Comparison of ENCODE assay signal across 33 mouse cellular contexts in genomic region chr7:6389449-6389848, GRCm38 (mm10). TPM values are rescaled to one million over a fixed set of nuclear protein-coding genes. Genes with fewer than 3 reads are reported as not detected.
DNase-seq lines count a peak whose midpoint lies in the region; ATAC-seq and TF ChIP-seq lines count a peak whose summit lies in the region.
"Had no signal": no experiment of that assay in that cellular context is flagged by ENCODE, and none has a peak within 500 bp of the region (broad histone marks: within the 10 kb centered on the region; RNA-seq: fewer than 3 reads in every experiment).

No protein-coding gene starts in this region.

- no peak for TF ChIP-seq EP300 in lung, postnatal 0 days (IDR thresholded peaks at IDR 0.05)

- H3K36me3 ChIP-seq in intestine, postnatal 0 days (ENCODE audit: control insufficient read depth, insufficient read depth) = peaks cover 23% of the 10 kb centered on the region
- H3K36me3 ChIP-seq in intestine, embryonic 16.5 days (ENCODE audit: control insufficient read depth, insufficient read depth, low read length) = peaks cover 10% of the 10 kb centered on the region; the same call in 1 of the 2 replicates
- H3K36me3 ChIP-seq in lung, postnatal 0 days (ENCODE audit: insufficient read depth, low read length) = peaks cover 5% of the 10 kb centered on the region; the same call in 1 of the 2 replicates

- H3K27me3 ChIP-seq in intestine, postnatal 0 days (replicated peaks; ENCODE audit: control insufficient read depth, insufficient read depth, low read length) = no peaks in the 10 kb centered on the region
- no peaks in the 10 kb centered on the region for H3K27me3 ChIP-seq in intestine, embryonic 16.5 days (replicated peaks; ENCODE audit: control insufficient read depth, insufficient read depth, low read length)
- no peaks in the 10 kb centered on the region for H3K27me3 ChIP-seq in lung, postnatal 0 days (replicated peaks; ENCODE audit: insufficient read depth, low read length)
- H3K27me3 ChIP-seq: embryonic facial prominence, embryonic 13.5 days; heart, embryonic 15.5 days; intestine, embryonic 15.5 days; limb, embryonic 13.5 days; liver, embryonic 13.5 days; megakaryocyte, embryonic 14.5 days; midbrain, embryonic 12.5 days; neural tube, embryonic 12.5 days had no signal

- no peak overlapping the region for H3K9ac ChIP-seq in intestine, postnatal 0 days (ENCODE audit: low read depth, low read length)
- no peak overlapping the region for H3K9ac ChIP-seq in intestine, embryonic 16.5 days (ENCODE audit: low read depth, low read length)
- H3K9ac ChIP-seq in lung, postnatal 0 days (replicated peaks; ENCODE audit: low read depth) = no peak overlapping the region
- H3K9ac ChIP-seq: embryonic facial prominence, embryonic 13.5 days; heart, embryonic 15.5 days; intestine, embryonic 15.5 days; limb, embryonic 13.5 days; liver, embryonic 13.5 days; lung, embryonic 14.5 days; midbrain, embryonic 12.5 days; neural tube, embryonic 12.5 days had no signal

- TF ChIP-seq CTCF in intestine, postnatal 0 days (IDR thresholded peaks at IDR 0.05; ENCODE audit: low read depth) = peak; percentile 24; the same call in 1 of the 2 replicates
- TF ChIP-seq CTCF in lung, postnatal 0 days (IDR thresholded peaks at IDR 0.05) = peak; percentile 19; the same call in 1 of the 2 replicates

- no peak overlapping the region for H3K27ac ChIP-seq in intestine, postnatal 0 days (ENCODE audit: low read depth, low read length)
- H3K27ac ChIP-seq in intestine, embryonic 16.5 days (ENCODE audit: low read length) = no peak overlapping the region
- no peak overlapping the region for H3K27ac ChIP-seq in lung, postnatal 0 days (ENCODE audit: low read length)
- H3K27ac ChIP-seq: embryonic facial prominence, embryonic 13.5 days; forebrain, embryonic 10.5 days; heart, embryonic 15.5 days; intestine, embryonic 15.5 days; limb, embryonic 13.5 days; liver, embryonic 13.5 days; midbrain, embryonic 12.5 days; neural tube, embryonic 12.5 days had no signal

- no peak for ATAC-seq in intestine, postnatal 0 days
- ATAC-seq in intestine, embryonic 16.5 days = no peak
- ATAC-seq in lung, postnatal 0 days = no peak
- ATAC-seq: forebrain, embryonic 16.5 days; hindbrain, embryonic 16.5 days; intestine, embryonic 15.5 days had no signal

- H3K4me2 ChIP-seq in intestine, postnatal 0 days (replicated peaks; ENCODE audit: low read depth) = no peak overlapping the region
- H3K4me2 ChIP-seq in intestine, embryonic 16.5 days (ENCODE audit: low read depth, low read length) = no peak overlapping the region
- no peak overlapping the region for H3K4me2 ChIP-seq in lung, postnatal 0 days (replicated peaks; ENCODE audit: low read depth, low read length)
- H3K4me2 ChIP-seq: embryonic facial prominence, embryonic 13.5 days; heart, embryonic 15.5 days; intestine, embryonic 15.5 days; limb, embryonic 13.5 days; liver, embryonic 13.5 days; lung, embryonic 14.5 days; midbrain, embryonic 12.5 days; neural tube, embryonic 12.5 days had no signal

- no peaks in the 10 kb centered on the region for H3K9me3 ChIP-seq in intestine, postnatal 0 days (ENCODE audit: control insufficient read depth)
- no peaks in the 10 kb centered on the region for H3K9me3 ChIP-seq in intestine, embryonic 16.5 days (ENCODE audit: control insufficient read depth, low read length)
- no peaks in the 10 kb centered on the region for H3K9me3 ChIP-seq in lung, postnatal 0 days (ENCODE audit: low read length)
- H3K9me3 ChIP-seq: embryonic facial prominence, embryonic 13.5 days; heart, embryonic 15.5 days; intestine, embryonic 15.5 days; limb, embryonic 13.5 days; liver, embryonic 13.5 days; midbrain, embryonic 12.5 days; neural tube, embryonic 12.5 days had no signal

- no peak overlapping the region for H3K4me3 ChIP-seq in intestine, postnatal 0 days (ENCODE audit: low read depth, low read length)
- no peak overlapping the region for H3K4me3 ChIP-seq in intestine, embryonic 16.5 days (ENCODE audit: low read length)
- no peak overlapping the region for H3K4me3 ChIP-seq in lung, postnatal 0 days (ENCODE audit: low read depth, low read length)
- H3K4me3 ChIP-seq: embryonic facial prominence, embryonic 13.5 days; forebrain, embryonic 10.5 days; heart, embryonic 15.5 days; intestine, embryonic 15.5 days; limb, embryonic 13.5 days; liver, embryonic 13.5 days; megakaryocyte, embryonic 14.5 days; midbrain, embryonic 12.5 days; myocyte; neural tube, embryonic 12.5 days had no signal

- no peak for DNase-seq in lung, postnatal 0 days (ENCODE audit: low spot score)
- DNase-seq in lung, postnatal 4 days = no peak
- DNase-seq in ZHBTc4 (ENCODE audit: low read depth, low spot score) = peak; percentile 17
- DNase-seq in spleen, postnatal 10 days (ENCODE audit: low spot score in 2 of 2) = no peak
- DNase-seq in cerebellum, adult 11 months = no peak
- DNase-seq: adrenal gland, adult 8-10 months; cerebellum, adult 9-10 months; gastrocnemius, postnatal 14 days; kidney, adult 9 months; kidney, postnatal 10 days; layer of hippocampus, adult 9-11 months; liver, embryonic 13.5 days; lung, embryonic 14.5 days; right cerebral cortex, adult 18-20 months; spleen, adult 18-20 months; thymus, postnatal 4 days had no signal

- no peaks in the 10 kb centered on the region for H3K4me1 ChIP-seq in intestine, postnatal 0 days (replicated peaks; ENCODE audit: control insufficient read depth, insufficient read depth, low read length)
- H3K4me1 ChIP-seq in intestine, embryonic 16.5 days (ENCODE audit: control insufficient read depth, insufficient read depth, low read length) = no peaks in the 10 kb centered on the region
- H3K4me1 ChIP-seq in lung, postnatal 0 days (ENCODE audit: insufficient read depth, low read depth, low read length) = no peaks in the 10 kb centered on the region
- H3K4me1 ChIP-seq: forebrain, embryonic 10.5 days; intestine, embryonic 15.5 days; liver, embryonic 13.5 days; megakaryocyte, embryonic 14.5 days; neural tube, embryonic 12.5 days had no signal

- WGBS in intestine, postnatal 0 days = 69% methylated on average over 5 of the region's 5 CpGs
- 78% methylated on average over 5 of the region's 5 CpGs for whole genome bisulfite sequencing in intestine, embryonic 16.5 days
- 68% methylated on average over 5 of the region's 5 CpGs for WGBS in lung, postnatal 0 days

RNA-seq across cellular contexts. Expression of gene Zfp28, which starts 6.4 kb away (rescaled TPM):
- 2.5 and 3.3 TPM in 2 replicates for polyA plus RNA-seq in intestine, postnatal 0 days (2015; fragmentation: Nextera tagmentation; extraction: Ambion mirVana)
- polyA plus RNA-seq in intestine, embryonic 16.5 days (2015; fragmentation: Nextera tagmentation; extraction: Ambion mirVana) = 6.1 and 7.6 TPM in 2 replicates
- polyA plus RNA-seq in lung, postnatal 0 days (2015; fragmentation: Nextera tagmentation; extraction: Ambion mirVana) = 5.0 and 5.3 TPM in 2 replicates

RNA-seq across cellular contexts. Expression of gene Smim17, which starts 9.1 kb away (rescaled TPM):
- 0.04 and 0.14 TPM in 2 replicates for polyA plus RNA-seq in intestine, postnatal 0 days (2015; fragmentation: Nextera tagmentation; extraction: Ambion mirVana)
- 0.11 and 0.39 TPM in 2 replicates for polyA plus RNA-seq in intestine, embryonic 16.5 days (2015; fragmentation: Nextera tagmentation; extraction: Ambion mirVana)
- not detected in 2 replicates for polyA plus RNA-seq in lung, postnatal 0 days (2015; fragmentation: Nextera tagmentation; extraction: Ambion mirVana)
- polyA plus RNA-seq: embryonic facial prominence, embryonic 13.5 days; heart, embryonic 15.5 days; large intestine, adult 2 months; liver, embryonic 13.5 days; myocyte had no signal

RNA-seq across cellular contexts. Expression of gene Gm20715, which starts 20.6 kb away (rescaled TPM):
- not detected in 2 replicates for polyA plus RNA-seq in intestine, postnatal 0 days (2015; fragmentation: Nextera tagmentation; extraction: Ambion mirVana)
- polyA plus RNA-seq in intestine, embryonic 16.5 days (2015; fragmentation: Nextera tagmentation; extraction: Ambion mirVana) = not detected in 2 replicates
- polyA plus RNA-seq in lung, postnatal 0 days (2015; fragmentation: Nextera tagmentation; extraction: Ambion mirVana) = not detected in 2 replicates
- polyA plus RNA-seq: embryonic facial prominence, embryonic 13.5 days; forebrain, embryonic 10.5 days; forebrain, embryonic 16.5 days; heart, embryonic 15.5 days; hindbrain, embryonic 11.5 days; hindbrain, embryonic 16.5 days; intestine, embryonic 15.5 days; large intestine, adult 2 months; limb, embryonic 13.5 days; liver, embryonic 13.5 days; lung, embryonic 14.5 days; midbrain, embryonic 12.5 days; midbrain, postnatal 0 days; myocyte; neural tube, embryonic 12.5 days; thymus, postnatal 0 days had no signal

RNA-seq across cellular contexts. Expression of gene Zfp78, which starts 26.4 kb away (rescaled TPM):
- polyA plus RNA-seq in intestine, postnatal 0 days (2015; fragmentation: Nextera tagmentation; extraction: Ambion mirVana) = 0.82 and 1.1 TPM in 2 replicates
- polyA plus RNA-seq in intestine, embryonic 16.5 days (2015; fragmentation: Nextera tagmentation; extraction: Ambion mirVana) = 1.6 and 2.1 TPM in 2 replicates
- polyA plus RNA-seq in lung, postnatal 0 days (2015; fragmentation: Nextera tagmentation; extraction: Ambion mirVana) = 1.6 and 2.5 TPM in 2 replicates

RNA-seq across cellular contexts. Expression of gene Gm3854, which starts 45.9 kb away (rescaled TPM):
- 0.08 and 0.20 TPM in 2 replicates for polyA plus RNA-seq in intestine, postnatal 0 days (2015; fragmentation: Nextera tagmentation; extraction: Ambion mirVana)
- polyA plus RNA-seq in intestine, embryonic 16.5 days (2015; fragmentation: Nextera tagmentation; extraction: Ambion mirVana) = 0.95 and 1.3 TPM in 2 replicates
- polyA plus RNA-seq in lung, postnatal 0 days (2015; fragmentation: Nextera tagmentation; extraction: Ambion mirVana) = 0.18 and 0.21 TPM in 2 replicates
- polyA plus RNA-seq: large intestine, adult 2 months had no signal
